8 mouse cellular contexts compared by ENCODE assay signal in genomic region chr11:97021873-97022484, GRCm38 (mm10). TPM values are rescaled to one million over a fixed set of nuclear protein-coding genes. Genes with fewer than 3 reads are reported as not detected.
DNase-seq lines count a peak whose midpoint lies in the region; ATAC-seq and TF ChIP-seq lines count a peak whose summit lies in the region.

No protein-coding gene starts in this region.

- under 1% methylated on average over 50 of the region's 50 CpGs for WGBS in embryonic facial prominence, embryonic 11.5 days
- 1% methylated on average over 50 of the region's 50 CpGs for WGBS in heart, adult 2 months
- WGBS in limb, embryonic 15.5 days: 2% methylated on average over 50 of the region's 50 CpGs
- under 1% methylated on average over 50 of the region's 50 CpGs for WGBS in midbrain, embryonic 16.5 days

- peak; percentile 60 for TF ChIP-seq CTCF in heart, adult 2 months (IDR thresholded peaks at IDR 0.05)

- TF ChIP-seq POLR2A in heart, adult 2 months (IDR thresholded peaks at IDR 0.05; ENCODE audit: insufficient read depth, low read depth, low read length): no peak

- DNase-seq in right cerebral cortex, adult 18-20 months: peak; percentile 48
- no peak for DNase-seq in right cerebral cortex, postnatal 36 days (ENCODE audit: low spot score in 2 of 2)
- DNase-seq in embryonic facial prominence, embryonic 11.5 days (ENCODE audit: low spot score): peak; percentile 78
- peak; percentile 81 to 85 for DNase-seq in heart, adult 2 months
- DNase-seq in kidney, adult 18-20 months: peak; percentile 81
- DNase-seq in spleen, postnatal 10 days (ENCODE audit: low spot score in 2 of 2): peak; percentile 61 to 85

- H3K4me3 ChIP-seq in embryonic facial prominence, embryonic 11.5 days (ENCODE audit: low read depth, low read length): peak overlapping the region; percentile 32
- H3K4me3 ChIP-seq in heart, adult 2 months: peak overlapping the region; percentile 74
- peak overlapping the region; percentile 53 for H3K4me3 ChIP-seq in limb, embryonic 15.5 days
- H3K4me3 ChIP-seq in midbrain, embryonic 16.5 days (ENCODE audit: low read depth, low read length): peak overlapping the region; percentile 36

- H3K4me2 ChIP-seq in embryonic facial prominence, embryonic 11.5 days (ENCODE audit: low read depth, low read length): peak overlapping the region; percentile 75
- H3K4me2 ChIP-seq in limb, embryonic 15.5 days: peak overlapping the region; percentile 92
- peak overlapping the region; percentile 57 for H3K4me2 ChIP-seq in midbrain, embryonic 16.5 days (ENCODE audit: low read length)

- H3K27ac ChIP-seq in embryonic facial prominence, embryonic 11.5 days (replicated peaks; ENCODE audit: low read depth, low read length): no peak overlapping the region
- H3K27ac ChIP-seq in heart, adult 2 months: peak overlapping the region; percentile 67
- no peak overlapping the region for H3K27ac ChIP-seq in limb, embryonic 15.5 days
- H3K27ac ChIP-seq in midbrain, embryonic 16.5 days (ENCODE audit: low read length): no peak overlapping the region

- no peaks in the 10 kb centered on the region for H3K9me3 ChIP-seq in embryonic facial prominence, embryonic 11.5 days (replicated peaks; ENCODE audit: control insufficient read depth, low read length)
- no peaks in the 10 kb centered on the region for H3K9me3 ChIP-seq in limb, embryonic 15.5 days
- H3K9me3 ChIP-seq in midbrain, embryonic 16.5 days (replicated peaks; ENCODE audit: control insufficient read depth, low read length, poor library complexity, severe bottlenecking): no peaks in the 10 kb centered on the region

- ATAC-seq in embryonic facial prominence, embryonic 11.5 days (replicated peaks; ENCODE audit: insufficient number of reproducible peaks, low FRiP score, low TSS enrichment, low read depth): peak; percentile 34; the same call in 1 of the 2 replicates
- ATAC-seq in limb, embryonic 15.5 days (ENCODE audit: insufficient number of reproducible peaks, low FRiP score, low TSS enrichment, low read depth): 0 out of 2 replicates have a peak, but pooled peaks have one; percentile 49
- ATAC-seq in midbrain, embryonic 16.5 days: peak; percentile 36

- TF ChIP-seq EP300 in heart, adult 2 months (IDR thresholded peaks at IDR 0.05; ENCODE audit: insufficient read depth, low read depth, low read length): peak; percentile 9; the same call in 1 of the 2 replicates

- H3K27me3 ChIP-seq in embryonic facial prominence, embryonic 11.5 days (ENCODE audit: control insufficient read depth, insufficient read depth, low read length): peaks cover 71% of the 10 kb centered on the region
- peaks cover 23% of the 10 kb centered on the region for H3K27me3 ChIP-seq in heart, adult 2 months (ENCODE audit: control insufficient read depth, insufficient read depth, low read length)
- peaks cover 76% of the 10 kb centered on the region for H3K27me3 ChIP-seq in limb, embryonic 15.5 days
- H3K27me3 ChIP-seq in midbrain, embryonic 16.5 days (ENCODE audit: control insufficient read depth, insufficient read depth, low read depth, low read length): peaks cover 65% of the 10 kb centered on the region

- intact Hi-C loops in heart, adult 2 months (cut with DNase I): loop anchor here (1.0 to 2.0 kb wide), 2 partner anchors 40 to 155 kb away; partner anchors contain the start of gene Sp2

- peak overlapping the region; percentile 23 for H3K9ac ChIP-seq in embryonic facial prominence, embryonic 11.5 days (replicated peaks; ENCODE audit: low read length)
- H3K9ac ChIP-seq in heart, adult 2 months (ENCODE audit: low read depth, low read length): peak overlapping the region; percentile 79
- peak overlapping the region; percentile 58 for H3K9ac ChIP-seq in limb, embryonic 15.5 days
- peak overlapping the region; percentile 39 for H3K9ac ChIP-seq in midbrain, embryonic 16.5 days (ENCODE audit: low read depth, low read length)

- peaks cover 11% of the 10 kb centered on the region for H3K4me1 ChIP-seq in embryonic facial prominence, embryonic 11.5 days (ENCODE audit: control insufficient read depth, insufficient read depth, low read length)
- H3K4me1 ChIP-seq in heart, adult 2 months (ENCODE audit: control insufficient read depth, insufficient read depth, low read length): no peaks in the 10 kb centered on the region
- H3K4me1 ChIP-seq in limb, embryonic 15.5 days: peaks cover 54% of the 10 kb centered on the region
- peaks cover 17% of the 10 kb centered on the region; the same call in 1 of the 2 replicates for H3K4me1 ChIP-seq in midbrain, embryonic 16.5 days (ENCODE audit: control insufficient read depth, insufficient read depth, low read length)

- no peaks in the 10 kb centered on the region for H3K36me3 ChIP-seq in embryonic facial prominence, embryonic 11.5 days (replicated peaks; ENCODE audit: control insufficient read depth, insufficient read depth, low read depth, low read length)
- H3K36me3 ChIP-seq in heart, adult 2 months (ENCODE audit: control insufficient read depth, insufficient read depth, low read length): no peaks in the 10 kb centered on the region
- H3K36me3 ChIP-seq in limb, embryonic 15.5 days: no peaks in the 10 kb centered on the region
- H3K36me3 ChIP-seq in midbrain, embryonic 16.5 days (ENCODE audit: control insufficient read depth, insufficient read depth, low read length): no peaks in the 10 kb centered on the region

- no peaks in the 10 kb centered on the region for H3K79me2 ChIP-seq in heart, adult 2 months (replicated peaks; ENCODE audit: control insufficient read depth, insufficient read depth, low read length)

RNA-seq across cellular contexts. Expression of gene Scrn2, which starts 7.8 kb away (rescaled TPM):
- 20.4 and 26.0 TPM in 2 replicates for polyA plus RNA-seq in embryonic facial prominence, embryonic 11.5 days (2014; fragmentation: Nextera tagmentation; extraction: Ambion mirVana)
- 10 to 100 TPM; 12.6 TPM for total RNA-seq in heart, adult 2 months (2021)
- polyA plus RNA-seq in heart, adult 2 months (2012; rRNA removed): 13.0 and 16.3 TPM in 2 replicates
- 22.7 and 23.8 TPM in 2 replicates for polyA plus RNA-seq in limb, embryonic 15.5 days (2015; fragmentation: Nextera tagmentation; extraction: Ambion mirVana)
- polyA plus RNA-seq in midbrain, embryonic 16.5 days (2015; fragmentation: Nextera tagmentation; extraction: Ambion mirVana): 13.7 and 16.7 TPM in 2 replicates

RNA-seq across cellular contexts. Expression of gene Sp6, which starts 8.8 kb away (rescaled TPM):
- 0.29 and 0.45 TPM in 2 replicates for polyA plus RNA-seq in embryonic facial prominence, embryonic 11.5 days (2014; fragmentation: Nextera tagmentation; extraction: Ambion mirVana)
- under 1 TPM; 0.11 to 0.21 TPM for total RNA-seq in heart, adult 2 months (2021)
- 0.21 and 0.23 TPM in 2 replicates for polyA plus RNA-seq in heart, adult 2 months (2012; rRNA removed)
- polyA plus RNA-seq in limb, embryonic 15.5 days (2015; fragmentation: Nextera tagmentation; extraction: Ambion mirVana): 27.1 and 30.4 TPM in 2 replicates
- polyA plus RNA-seq in midbrain, embryonic 16.5 days (2015; fragmentation: Nextera tagmentation; extraction: Ambion mirVana): 0.26 and 0.35 TPM in 2 replicates

RNA-seq across cellular contexts. Expression of gene Lrrc46, which starts 19.2 kb away (rescaled TPM):
- 1.1 and 1.3 TPM in 2 replicates for polyA plus RNA-seq in embryonic facial prominence, embryonic 11.5 days (2014; fragmentation: Nextera tagmentation; extraction: Ambion mirVana)
- under 1 TPM in 1 of 2 experiments, not detected in 1; 0.18 TPM for total RNA-seq in heart, adult 2 months (2021)
- 0.50 and 1.0 TPM in 2 replicates for polyA plus RNA-seq in heart, adult 2 months (2012; rRNA removed)
- polyA plus RNA-seq in limb, embryonic 15.5 days (2015; fragmentation: Nextera tagmentation; extraction: Ambion mirVana): 0.54 and 0.65 TPM in 2 replicates
- 3.4 and 4.0 TPM in 2 replicates for polyA plus RNA-seq in midbrain, embryonic 16.5 days (2015; fragmentation: Nextera tagmentation; extraction: Ambion mirVana)

RNA-seq across cellular contexts. Expression of gene Mrpl10, which starts 19.4 kb away (rescaled TPM):
- polyA plus RNA-seq in embryonic facial prominence, embryonic 11.5 days (2014; fragmentation: Nextera tagmentation; extraction: Ambion mirVana): 85.7 and 91.2 TPM in 2 replicates
- 10 to 100 TPM; 76.4 to 87.2 TPM for total RNA-seq in heart, adult 2 months (2021)
- polyA plus RNA-seq in heart, adult 2 months (2012; rRNA removed): 91.4 and 98.6 TPM in 2 replicates
- 79.5 and 84.7 TPM in 2 replicates for polyA plus RNA-seq in limb, embryonic 15.5 days (2015; fragmentation: Nextera tagmentation; extraction: Ambion mirVana)
- polyA plus RNA-seq in midbrain, embryonic 16.5 days (2015; fragmentation: Nextera tagmentation; extraction: Ambion mirVana): 58.9 and 59.1 TPM in 2 replicates

RNA-seq across cellular contexts. Expression of gene Osbpl7, which starts 28.4 kb away (rescaled TPM):
- 4.3 and 5.8 TPM in 2 replicates for polyA plus RNA-seq in embryonic facial prominence, embryonic 11.5 days (2014; fragmentation: Nextera tagmentation; extraction: Ambion mirVana)
- total RNA-seq in heart, adult 2 months (2021): 1 to 10 TPM; 4.1 to 4.4 TPM
- 5.0 and 7.0 TPM in 2 replicates for polyA plus RNA-seq in heart, adult 2 months (2012; rRNA removed)
- polyA plus RNA-seq in limb, embryonic 15.5 days (2015; fragmentation: Nextera tagmentation; extraction: Ambion mirVana): 8.9 and 9.9 TPM in 2 replicates
- 11.9 and 12.8 TPM in 2 replicates for polyA plus RNA-seq in midbrain, embryonic 16.5 days (2015; fragmentation: Nextera tagmentation; extraction: Ambion mirVana)

Comparison
In these comparisons a context has a peak if more than half of its experiments do, and no peak if none do; other contexts are left out.
1. DNase-seq: peak in right cerebral cortex, adult 18-20 months (single experiment), embryonic facial prominence, embryonic 11.5 days (single experiment), heart, adult 2 months (2 of 2), kidney, adult 18-20 months (single experiment) and spleen, postnatal 10 days (2 of 2); none in right cerebral cortex, postnatal 36 days (0 of 2).
2. H3K9ac ChIP-seq: peak in every context shown above with its lines; median percentile 79 in heart, adult 2 months; 58 in limb, embryonic 15.5 days; 39 in midbrain, embryonic 16.5 days; 23 in embryonic facial prominence, embryonic 11.5 days.
3. RNA of gene Sp6, which starts 8.8 kb away (polyA plus RNA-seq): 27.1 to 30.4 TPM in limb, embryonic 15.5 days; 0.29 to 0.45 TPM in embryonic facial prominence, embryonic 11.5 days, 0.26 to 0.35 TPM in midbrain, embryonic 16.5 days and 0.21 to 0.23 TPM in heart, adult 2 months; every median in the first group is over 10 times any median in the second.
4. Peak in every context shown above with its lines, with median percentiles within 50 percentile points of each other: ATAC-seq, H3K4me2 ChIP-seq and H3K4me3 ChIP-seq.